Mouse (Mus musculus): ENCODE data around the gene Axin2.
A peak's percentile ranks its signal among the peaks of the same experiment; 100 is the strongest.

The Axin2 gene

DNA sequence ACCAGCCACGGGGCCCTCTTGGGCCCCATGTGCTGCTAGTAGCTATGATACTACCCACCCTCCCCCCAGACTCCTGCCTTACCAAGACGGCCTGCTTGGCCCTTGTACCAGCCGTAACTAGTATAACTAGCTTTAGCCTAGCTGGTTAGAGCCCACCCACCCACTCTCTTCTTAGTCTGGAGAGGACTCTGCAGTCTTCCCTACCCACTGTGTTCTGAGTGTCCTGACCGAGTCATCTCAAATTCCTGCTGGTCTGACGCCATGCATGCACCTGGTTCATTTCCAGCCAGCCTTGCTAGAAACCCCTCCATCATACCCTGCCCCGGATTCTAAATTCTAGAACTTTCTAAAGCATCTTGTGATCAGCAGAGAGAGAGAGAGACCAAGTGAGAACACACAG is 9.6 kb downstream of the Axin2 start:
- no peak for DNase-seq (ENCODE audit: low read depth)

DNA sequence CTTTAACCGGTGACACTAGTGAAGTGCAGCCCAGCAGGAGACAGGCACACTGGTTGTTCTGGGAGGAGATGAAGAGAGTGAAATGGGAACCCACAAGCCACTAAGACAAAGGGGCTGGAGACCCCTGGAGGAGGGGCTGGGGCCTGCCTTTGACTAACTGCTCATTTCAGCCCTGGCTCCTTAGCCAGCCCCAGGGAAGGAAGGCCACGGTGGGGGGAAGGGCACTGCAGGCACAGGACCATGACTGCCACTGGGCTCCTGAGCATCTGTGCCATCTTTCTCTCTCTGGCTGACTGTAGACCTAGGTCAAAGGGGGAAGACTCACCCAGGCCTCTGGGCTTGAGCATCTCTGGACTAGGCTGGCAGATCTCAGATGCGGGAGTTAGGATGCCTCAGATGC is 10.5 kb downstream of the Axin2 start:
- DNase-seq (ENCODE audit: low read depth), result no peak

DNA sequence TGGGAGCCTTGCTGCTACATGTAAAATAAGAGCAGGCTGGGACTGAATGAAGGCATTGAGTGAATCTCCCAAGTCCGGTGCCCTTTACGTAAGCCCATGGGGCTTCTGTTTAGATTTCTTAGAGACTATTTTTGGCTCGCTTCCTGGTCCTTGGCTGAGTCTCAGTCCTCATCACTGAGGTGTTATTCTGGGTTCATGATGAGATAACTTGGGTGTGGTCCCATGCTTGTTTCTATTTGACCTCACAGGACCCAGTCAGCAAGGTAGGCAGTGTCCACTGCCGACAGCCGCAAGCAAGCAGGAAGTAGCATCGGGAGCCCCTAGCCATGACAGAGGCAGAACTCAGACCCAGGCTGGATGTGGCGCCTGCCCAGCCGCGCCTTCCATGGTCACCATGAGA is 13.7 kb downstream of the Axin2 start:
- DNase-seq (ENCODE audit: low read depth), result no peak

DNA sequence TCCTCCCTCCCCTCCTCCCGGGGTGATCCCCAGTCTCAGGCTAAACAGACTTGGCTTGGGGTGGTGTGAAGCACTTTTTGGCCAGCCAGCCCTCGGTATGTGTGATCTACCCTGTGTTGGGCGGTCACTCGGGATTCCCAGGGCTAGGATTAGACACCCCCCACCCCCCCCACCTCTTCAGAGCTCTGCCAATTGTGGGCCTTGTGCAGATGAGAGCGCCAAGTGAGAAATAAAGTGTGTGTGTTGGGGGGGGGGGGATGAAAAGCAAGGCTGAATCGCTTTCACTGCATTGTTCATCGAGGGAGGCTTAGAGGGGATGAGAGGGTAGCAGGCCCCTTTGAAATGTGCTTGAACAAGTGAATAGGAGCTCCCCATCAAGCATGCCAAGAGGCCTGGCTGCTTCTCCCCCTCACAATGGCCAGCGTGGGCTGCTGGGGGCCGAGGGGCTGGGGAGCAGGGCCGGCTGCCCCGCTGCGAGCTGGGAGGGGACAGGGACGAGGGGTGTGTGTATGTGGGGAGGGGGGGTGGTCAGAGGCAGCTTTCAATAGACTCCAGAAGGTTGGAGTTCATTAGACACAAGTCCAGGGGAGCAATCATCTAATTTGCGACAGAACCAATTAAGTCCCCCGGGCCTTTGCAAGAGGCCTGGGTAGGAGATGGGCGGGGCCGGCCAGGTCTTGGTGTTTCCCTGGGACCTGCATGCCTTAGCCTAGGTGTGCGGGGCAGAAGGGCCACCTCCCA is 15.1 kb downstream of the Axin2 start:
- no peak for DNase-seq (ENCODE audit: low read depth)

DNA sequence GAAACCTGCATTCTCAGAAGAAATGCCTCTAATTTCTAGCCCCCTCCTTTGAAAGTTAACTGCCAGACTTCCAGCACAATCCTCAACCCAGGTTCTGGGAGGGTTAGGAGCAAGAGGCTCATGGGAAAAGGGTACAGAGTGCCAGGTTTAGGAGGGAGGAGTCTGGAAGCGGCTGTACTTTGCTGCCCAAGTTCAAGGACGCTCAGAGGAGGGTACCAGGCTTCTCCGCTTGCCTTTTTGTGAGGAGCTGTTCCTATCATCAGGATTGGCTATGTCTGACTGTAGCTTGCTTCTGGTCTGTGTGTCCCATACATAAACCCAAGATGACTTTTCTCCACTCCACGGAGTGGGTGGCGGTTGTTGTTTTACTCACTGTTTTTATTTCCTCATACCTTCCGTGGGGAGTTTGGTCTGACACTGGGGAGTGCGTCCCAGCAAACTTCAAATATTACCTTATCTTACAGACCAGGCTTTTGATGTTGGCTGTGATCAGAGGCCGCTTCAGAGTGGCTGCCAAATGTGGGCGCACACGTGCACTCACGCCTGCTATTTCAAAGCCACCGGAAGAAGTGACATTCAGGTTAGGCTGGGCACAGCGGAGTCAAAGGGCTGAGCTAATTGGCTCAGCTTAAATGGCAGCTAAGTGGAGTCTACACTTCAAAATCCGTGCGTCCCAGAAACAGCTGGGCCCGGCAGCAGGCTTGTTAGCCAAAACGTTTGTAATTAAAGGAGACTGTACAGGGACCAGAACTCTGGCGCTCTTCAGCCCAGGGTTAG is 16.1 kb downstream of the Axin2 start:
- DNase-seq (ENCODE audit: low read depth), result no peak

DNA sequence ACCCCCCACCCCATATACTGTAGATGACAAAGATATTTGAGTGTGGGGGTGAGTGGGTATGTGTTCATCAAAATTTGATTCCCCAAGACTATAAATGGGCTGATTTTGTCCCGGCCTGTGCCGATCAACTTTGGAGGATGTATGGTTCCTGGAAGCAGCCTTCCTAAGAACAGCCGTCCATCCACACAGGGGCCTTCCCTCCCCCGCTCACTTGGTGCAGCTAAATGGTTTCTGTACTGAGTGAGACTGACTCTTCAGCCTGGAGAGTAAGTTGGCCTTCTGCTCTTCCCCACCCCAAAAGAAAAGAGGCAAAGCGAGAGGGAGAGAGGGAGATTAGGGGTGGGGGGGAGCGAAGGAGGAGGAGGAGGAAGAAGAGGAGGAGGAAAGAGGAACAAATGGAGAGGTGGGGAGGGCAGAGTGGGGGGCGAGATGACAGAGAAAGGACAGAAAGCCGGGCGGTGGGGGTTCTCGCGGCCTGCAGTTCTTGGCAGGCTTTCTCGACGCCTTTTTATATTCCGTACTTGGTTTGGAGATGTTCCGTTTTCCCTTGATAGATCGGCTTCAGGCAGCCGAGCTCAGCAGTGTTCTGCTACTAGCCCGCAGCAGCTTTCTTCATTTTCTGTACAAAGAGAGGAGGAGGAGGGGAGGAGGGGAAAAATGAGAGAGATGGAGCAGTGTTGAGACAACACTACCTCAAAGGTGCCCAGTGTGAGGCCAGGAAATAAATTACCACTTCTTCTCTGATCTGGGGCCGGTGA is 20.7 kb downstream of the Axin2 start:
- no peak for DNase-seq (ENCODE audit: low read depth)

DNA sequence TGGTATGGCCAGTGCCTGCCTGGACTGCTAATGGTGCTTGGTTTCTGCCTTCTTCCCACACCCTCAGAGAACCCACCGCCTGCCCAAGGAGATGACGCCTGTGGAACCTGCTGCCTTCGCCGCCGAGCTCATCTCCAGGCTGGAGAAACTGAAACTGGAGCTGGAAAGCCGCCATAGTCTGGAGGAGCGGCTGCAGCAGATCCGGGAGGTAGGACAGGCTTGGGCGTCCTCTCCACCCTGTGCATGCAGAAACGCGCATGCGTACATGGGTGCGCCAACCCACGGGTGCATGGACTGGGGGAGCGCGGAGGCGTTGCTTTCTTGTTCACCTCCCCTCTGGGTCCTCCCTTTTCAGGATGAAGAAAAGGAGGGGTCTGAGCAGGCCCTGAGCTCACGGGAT is 21.7 kb downstream of the Axin2 start:
- DNase-seq (ENCODE audit: low read depth), result no peak

DNA sequence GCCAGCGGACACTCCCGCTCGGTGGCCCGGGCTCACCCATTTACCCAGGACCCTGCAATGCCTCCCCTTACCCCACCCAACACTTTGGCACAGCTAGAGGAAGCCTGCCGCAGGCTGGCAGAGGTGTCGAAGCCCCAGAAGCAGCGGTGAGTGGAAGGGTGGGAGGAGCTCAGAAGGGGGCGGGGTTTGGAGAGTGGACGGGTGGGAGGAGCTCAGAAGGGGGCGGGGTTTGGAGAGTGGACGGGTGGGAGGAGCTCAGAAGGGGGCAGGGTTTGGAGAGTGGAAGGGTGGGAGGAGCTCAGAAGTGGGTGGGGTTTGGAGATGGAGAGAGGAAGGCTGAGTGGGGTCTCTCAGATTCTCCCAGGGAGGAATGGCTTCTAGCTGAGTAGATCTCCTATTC is 23.6 kb downstream of the Axin2 start:
- DNase-seq (ENCODE audit: low read depth), result no peak

DNA sequence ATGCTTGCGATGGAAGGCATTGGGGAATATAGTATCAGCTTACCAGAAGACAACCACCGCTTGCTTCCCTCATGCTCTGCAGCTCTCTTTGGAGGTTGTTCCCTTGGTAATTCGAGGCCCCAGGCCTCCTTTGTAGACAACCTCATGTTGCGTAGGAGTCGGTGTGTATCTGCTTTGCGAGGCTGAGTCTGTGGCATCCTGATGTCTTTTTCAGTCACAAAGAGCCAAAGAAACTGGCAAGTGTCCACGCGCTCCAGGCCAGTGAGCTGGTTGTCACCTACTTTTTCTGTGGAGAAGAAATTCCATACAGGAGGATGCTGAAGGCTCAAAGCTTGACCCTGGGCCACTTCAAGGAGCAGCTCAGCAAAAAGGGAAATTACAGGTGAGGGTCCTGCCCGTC is 25.5 kb downstream of the Axin2 start:
- no peak for DNase-seq (ENCODE audit: low read depth)

DNA sequence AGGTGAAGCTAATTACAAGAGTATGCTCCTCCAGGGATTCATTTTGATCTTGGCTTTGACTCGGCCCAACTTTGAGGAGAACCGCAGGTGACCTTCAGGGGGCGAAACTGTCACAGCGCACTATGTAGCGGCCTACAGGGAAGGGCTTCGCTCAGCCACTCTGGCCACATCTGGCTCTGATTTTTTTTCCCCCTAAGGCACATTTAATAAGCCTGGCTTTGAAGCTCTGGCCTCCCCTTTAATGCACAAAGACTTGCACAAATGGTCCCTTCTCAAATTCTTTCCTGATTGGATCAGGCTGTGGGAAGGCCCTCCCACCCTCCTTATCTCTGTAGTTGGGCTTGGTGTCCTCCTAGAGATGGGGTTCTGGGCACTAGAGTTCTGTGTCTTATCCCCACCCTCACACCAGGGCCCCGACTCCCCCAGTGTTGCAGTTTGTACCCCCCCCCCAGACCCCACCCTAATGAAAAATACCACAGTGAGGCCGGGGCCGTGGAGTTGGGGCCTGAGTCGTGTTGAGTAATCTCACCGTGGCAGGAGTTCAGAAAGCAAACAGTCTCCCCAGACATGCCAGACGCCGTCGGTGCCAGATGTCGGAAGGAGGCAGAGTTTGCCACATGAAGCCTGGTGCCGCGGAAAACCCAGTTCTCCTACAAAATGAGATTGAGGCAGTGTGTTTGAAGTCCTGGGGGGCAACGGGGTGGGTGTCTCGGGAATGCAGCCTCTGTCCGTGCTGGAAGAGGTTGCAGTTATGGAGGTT is 27.5 kb downstream of the Axin2 start:
- peak; percentile 17 for DNase-seq (ENCODE audit: low read depth)

DNA sequence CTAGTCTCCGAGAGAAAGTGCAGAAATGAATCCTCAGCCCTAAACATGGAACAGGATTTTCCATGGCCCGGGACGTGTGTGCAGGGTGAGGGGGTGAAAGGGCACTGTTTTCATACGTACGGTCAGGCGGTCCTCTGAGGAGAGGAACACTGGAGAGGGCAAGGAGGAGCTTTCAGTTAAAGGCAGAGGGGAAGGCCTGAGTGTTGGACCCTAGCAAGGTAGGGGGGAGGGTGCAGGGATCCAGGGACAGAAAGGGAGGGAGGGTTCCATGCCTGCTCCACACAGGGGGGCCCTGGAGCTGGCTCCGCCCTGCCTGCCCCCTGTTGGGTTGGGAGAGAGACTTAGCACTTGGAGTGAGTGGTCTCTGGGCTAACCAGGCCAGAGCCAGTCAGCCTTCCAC is 28.4 kb downstream of the Axin2 start:
- DNase-seq (ENCODE audit: low read depth), result no peak

DNA sequence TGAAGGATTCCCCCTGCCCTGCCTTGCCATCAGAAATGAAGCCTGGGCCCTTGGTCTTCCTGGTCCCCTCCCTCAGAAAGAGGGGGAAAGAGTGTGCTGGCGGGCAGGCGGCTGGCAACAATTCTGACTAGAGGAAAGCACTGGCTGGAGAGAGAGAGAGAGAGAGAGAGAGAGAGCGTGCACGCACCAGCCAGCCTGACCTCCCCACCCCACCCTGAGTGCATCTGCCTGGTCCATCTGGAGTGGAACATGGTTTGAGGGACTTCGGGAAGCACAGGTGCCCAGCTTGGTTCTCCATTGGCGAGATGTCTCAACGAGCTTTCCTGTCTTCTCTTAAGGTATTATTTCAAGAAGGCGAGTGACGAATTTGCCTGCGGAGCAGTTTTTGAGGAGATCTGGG is 28.8 kb downstream of the Axin2 start:
- DNase-seq (ENCODE audit: low read depth), result no peak

DNA sequence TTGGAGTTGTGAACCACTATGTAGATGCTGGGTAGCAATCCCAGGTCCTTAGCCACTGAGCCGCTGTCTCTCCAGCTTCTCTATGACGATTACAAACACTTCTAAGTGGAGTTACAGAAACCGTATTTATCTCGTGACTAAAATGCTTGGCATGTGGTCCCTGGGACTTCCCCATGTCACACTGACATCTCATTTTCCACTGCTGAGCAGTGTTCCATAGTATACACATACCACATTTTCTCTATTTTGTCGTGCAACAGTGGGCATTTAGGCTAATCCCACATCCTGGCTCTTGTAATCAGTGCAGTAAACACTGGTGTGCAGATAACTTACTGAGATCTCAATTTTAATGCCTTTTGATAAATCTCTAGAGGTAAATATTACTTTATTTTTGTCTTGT is 32.2 kb downstream of the Axin2 start:
- no peak for DNase-seq (ENCODE audit: low read depth)

DNA sequence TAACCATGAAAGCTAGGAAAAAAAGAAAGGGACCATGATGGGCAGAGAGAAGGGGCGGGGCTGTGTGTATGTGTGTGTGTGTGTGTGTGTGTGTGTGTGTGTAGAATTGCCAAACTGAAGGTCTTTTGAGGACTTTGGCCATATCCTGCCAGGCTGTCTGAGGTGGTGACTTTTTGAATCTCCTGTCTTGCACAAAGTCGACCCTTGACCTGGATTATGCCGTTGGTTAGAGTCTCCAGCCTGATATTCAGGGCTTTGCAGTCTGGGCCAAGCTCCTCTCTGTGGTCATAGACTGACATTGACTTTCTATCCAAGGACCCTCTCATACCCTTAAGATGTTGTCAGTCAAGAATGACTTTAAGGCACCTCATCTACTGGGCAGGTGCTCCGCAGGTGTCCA is 35.8 kb downstream of the Axin2 start:
- DNase-seq (ENCODE audit: low read depth), result no peak

DNA sequence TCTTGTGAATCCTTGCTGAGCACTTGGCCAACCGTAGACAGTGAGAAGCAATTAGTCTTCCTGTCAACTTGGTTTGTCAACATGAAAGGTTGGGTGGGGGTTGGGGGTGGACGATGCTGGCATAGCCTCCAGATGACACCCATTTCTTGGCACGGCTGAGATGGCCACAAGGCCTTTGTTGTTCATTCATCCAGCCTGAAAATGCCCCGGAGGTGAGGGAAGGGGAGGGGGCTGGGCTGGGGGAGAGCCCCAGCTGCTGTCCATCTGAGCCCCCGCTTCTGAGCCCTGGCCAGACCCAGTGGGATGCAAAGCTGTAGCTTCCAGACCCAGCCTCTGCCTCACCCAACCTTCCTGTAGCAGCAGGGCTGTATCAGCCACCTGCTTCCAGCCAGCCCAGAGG is 38.2 kb downstream of the Axin2 start:
- DNase-seq (ENCODE audit: low read depth), result no peak

DNA sequence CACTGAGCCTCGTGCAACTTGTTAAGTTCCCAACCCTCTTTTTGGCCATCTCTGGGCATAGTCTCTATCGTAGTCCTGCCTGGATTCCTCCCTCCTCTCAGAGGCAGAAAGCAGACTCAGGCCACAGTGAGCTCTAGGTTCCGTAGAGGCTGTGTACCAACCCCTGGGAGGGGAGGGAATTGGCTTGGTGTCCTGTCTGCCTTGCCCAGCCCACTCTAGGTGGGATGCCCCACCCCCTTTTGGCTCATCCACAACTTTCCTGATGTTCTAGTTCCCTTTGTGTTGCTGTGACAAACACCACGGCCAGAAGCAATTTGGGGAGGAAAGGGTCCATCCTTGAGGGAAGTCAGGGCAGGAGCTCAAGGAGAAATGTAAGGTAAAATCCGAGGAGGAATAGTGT is 39.0 kb downstream of the Axin2 start:
- no peak for DNase-seq (ENCODE audit: low read depth)

DNA sequence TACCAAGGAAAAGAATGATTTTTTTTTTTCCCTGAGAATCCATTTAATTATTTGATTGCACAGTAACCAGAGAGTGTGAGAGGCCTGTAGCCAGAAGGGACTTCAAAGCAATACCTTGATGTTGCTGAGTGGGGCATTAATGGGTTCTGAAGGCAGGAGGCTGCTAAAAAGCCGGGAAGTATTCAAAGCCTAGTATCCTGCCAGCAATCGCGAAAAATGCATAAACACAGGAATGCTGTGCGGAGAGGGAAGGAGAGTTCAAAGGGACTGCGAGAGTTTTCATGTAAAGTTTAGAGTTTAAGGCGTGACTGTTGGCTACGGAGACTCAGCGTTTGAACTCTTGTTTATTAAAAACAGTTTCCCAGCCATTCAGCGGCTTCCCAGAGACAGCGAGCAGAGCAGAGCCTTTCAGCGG is 41.5 kb downstream of the Axin2 start:
- no peak for DNase-seq (ENCODE audit: low read depth)

DNA sequence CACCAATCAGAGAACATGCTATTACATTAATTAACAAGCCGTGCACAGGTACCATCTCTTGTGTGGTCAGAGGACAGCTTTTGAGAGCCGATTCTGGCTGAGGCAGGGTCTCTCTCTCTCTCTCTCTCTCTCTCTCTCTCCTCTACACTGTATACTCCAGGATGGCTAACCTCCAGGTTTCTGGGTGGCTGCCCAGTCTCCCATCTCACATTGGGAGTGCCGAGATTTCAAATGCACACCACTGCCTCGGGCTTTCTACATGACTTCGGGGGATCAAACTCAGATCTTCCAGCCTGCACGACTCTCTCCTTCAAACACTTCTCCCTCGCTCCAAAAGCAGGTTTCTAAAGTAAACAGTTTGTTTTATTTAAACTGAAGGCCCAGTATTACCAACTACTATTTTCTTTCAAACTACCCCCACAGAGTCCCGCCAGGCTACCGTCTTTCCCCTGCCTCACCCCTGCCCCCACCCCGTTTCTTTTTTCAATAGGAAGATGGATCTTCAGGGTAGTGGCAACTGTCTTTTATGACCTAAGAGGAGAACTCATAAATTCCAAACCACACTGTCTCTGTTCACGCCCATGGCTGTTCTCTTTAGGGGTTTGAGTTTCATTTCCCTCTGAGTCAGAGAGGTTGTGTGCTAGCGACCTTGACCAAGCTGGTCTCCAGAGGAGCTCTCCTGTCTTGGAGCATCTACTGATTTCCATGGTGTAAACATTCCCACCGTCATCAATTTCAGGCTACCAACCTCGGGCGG is 43.5 kb downstream of the Axin2 start:
- DNase-seq (ENCODE audit: low read depth), result no peak

DNA sequence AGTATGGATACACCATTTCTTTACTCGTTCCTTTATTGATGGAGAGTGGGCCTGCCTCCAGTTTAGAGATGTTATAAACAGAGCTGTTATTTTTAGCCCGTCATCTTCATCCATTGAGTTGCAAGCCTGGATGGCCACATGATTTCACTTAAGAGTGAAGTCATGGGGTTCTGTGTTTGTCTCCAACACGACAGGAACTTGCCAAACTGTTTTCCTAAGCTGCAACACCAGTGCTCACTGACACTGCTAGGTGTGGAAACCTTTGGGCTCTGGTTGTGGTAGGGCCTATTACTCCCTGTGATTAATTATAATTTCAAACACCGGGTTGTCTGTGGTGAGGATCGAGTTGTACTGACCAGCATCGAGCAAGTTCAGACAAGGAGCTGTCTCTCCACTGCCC is 45.6 kb downstream of the Axin2 start:
- DNase-seq (ENCODE audit: low read depth), result no peak

DNA sequence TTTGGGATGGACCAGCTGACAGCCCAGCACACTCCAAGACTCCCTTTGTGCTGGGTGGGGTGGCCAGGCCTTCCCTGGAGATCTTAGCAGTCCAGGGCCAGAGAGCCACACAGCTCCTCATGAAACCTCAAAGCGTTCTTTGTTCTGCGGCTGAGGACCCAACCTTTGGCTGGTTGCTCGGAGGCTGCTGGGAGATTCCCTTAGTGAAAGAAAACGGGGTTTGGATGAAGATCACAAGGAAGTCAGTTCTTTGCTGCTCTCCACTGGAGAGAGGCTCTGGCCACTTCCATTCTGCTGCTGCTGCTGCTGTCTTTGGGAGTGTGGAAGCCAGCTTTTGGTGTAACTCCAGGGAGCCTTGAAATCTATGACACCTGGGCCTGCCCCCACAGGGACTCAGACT is 53.3 kb downstream of the Axin2 start:
- no peak for DNase-seq (ENCODE audit: low read depth)

DNA sequence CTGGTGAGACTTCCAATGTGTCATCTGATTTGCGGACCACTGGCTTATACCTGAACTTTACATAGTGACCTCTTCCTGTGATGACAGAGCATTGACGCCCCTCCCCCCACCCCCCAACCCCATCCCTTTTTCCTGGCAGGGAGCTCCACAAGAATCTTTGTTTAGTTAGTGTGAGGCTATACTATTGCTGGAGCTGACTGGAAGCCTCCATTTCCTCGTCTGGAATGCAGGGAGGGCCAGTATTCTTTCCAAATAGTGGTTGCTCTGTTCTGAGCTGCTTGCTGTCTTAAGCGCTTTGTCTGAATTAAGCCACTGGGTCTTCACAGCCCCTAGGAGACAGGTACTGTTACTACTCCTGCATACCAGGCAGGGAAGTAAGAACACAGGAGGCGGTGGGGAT is 53.7 kb downstream of the Axin2 start:
- no peak for DNase-seq (ENCODE audit: low read depth)

DNA sequence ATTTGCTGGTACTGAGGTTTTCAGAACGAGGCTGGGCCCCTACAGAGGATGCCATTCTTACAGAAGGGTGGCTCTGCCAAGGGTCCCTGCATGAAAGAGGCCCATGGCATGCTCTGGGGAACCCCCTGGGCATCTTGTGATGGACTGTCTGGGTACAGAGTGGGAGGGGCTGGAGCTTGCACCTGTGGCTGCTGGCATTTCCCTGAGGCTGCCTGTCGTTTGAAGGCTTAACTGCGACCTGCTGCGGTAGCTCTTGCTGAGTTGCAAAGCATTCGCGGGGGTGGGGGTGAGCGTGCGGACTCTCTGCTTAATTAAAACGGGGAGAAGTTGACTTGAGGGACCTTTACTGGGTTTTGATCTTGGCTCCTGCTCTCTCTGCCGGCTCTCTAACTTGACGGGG is 55.4 kb downstream of the Axin2 start:
- DNase-seq (ENCODE audit: low read depth), result no peak

Data from NIH3T3 (cell line).